Mouse (Mus musculus) gonadal fat pad, adult 2 months (tissue): Measurements from ENCODE around the gene Abcd2. TPM values are rescaled to one million over a fixed set of nuclear protein-coding genes. Genes with fewer than 3 reads are reported as not detected.

Source experiments
- DNase-seq: peaks from one replicate; pipeline ENCODE4 v3.0.0-alpha.2; 2012; ENCODE audit warnings: low read depth
- polyA plus RNA-seq: library from polyadenylated mRNA; depleted of rRNA; stranded (reverse); fragments of >200 nt; gene quantifications from 2 replicates; pipeline ENCODE4 v1.2.3, GENCODE M21; 2012; rRNA removed

Abcd2 gene
- polyA plus RNA-seq, 1 experiment = 67.7 TPM

GRCm38 (mm10) chr15:91163454-91163853 lies 28.1 kb downstream of the Abcd2 start:
- no peak for DNase-seq

DNA sequence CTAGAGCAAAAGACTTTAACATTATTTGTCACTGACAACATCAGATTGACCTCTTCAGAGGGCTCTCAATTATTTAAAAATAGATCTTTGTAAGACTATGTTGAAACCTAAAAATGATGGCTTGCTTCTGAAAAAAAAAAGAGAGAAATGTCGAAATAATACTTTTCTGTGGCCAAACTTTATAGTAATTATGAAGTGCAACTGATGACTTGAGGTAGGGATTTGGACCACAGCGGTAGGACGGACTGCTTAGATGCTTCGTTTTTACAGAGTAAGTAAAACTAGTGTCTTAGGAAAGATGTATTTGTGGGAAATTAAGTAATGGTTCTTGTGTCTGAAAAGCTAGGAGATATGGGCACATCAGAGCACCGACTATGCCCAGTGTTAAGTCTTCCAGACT lies 30.4 kb downstream of the Abcd2 start:
- no peak for DNase-seq

DNA sequence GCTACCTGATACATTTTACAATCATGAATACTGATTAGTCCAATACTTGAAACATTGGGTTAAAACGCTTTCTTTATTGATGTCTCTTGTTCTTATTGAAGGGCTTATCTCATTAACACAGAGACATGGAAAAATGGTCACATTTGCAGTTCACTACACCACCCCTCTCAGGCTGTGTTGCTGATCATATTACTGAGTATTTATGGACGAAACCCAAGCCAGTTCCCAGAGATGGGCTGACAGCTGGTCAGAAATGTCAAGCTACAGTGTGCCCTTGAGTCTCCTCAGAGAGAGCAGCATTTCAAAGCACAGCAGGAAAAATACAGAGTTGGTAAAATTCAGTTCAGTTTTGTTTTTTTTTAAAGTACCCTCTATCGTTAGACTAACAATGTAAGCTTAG lies 38.3 kb downstream of the Abcd2 start:
- no peak for DNase-seq

GRCm38 (mm10) chr15:91152592-91152991 lies 39.0 kb downstream of the Abcd2 start:
- no peak for DNase-seq

DNA sequence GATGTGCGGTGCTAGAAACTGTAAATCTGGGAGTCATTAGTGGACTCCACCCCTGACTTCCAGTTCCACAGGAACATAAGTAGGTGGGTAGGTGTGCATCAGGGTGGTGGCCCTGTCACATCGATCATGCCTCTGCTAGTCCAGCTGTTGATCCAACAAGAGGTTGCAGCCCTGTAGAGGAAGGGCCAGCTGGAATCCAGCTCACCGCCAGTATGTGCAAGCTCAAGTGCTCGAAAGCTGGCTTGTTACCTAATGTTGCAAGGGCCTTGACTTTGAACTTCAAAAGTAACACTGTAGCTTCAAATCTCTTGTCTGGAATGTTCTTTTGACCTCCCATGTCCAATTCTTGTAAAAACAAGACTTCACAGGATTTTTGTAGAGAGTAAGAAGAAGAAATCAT lies 67.0 kb downstream of the Abcd2 start:
- DNase-seq = no peak

GRCm38 (mm10) chr15:91112555-91113209 lies 78.9 kb downstream of the Abcd2 start:
- no peak for DNase-seq

DNA sequence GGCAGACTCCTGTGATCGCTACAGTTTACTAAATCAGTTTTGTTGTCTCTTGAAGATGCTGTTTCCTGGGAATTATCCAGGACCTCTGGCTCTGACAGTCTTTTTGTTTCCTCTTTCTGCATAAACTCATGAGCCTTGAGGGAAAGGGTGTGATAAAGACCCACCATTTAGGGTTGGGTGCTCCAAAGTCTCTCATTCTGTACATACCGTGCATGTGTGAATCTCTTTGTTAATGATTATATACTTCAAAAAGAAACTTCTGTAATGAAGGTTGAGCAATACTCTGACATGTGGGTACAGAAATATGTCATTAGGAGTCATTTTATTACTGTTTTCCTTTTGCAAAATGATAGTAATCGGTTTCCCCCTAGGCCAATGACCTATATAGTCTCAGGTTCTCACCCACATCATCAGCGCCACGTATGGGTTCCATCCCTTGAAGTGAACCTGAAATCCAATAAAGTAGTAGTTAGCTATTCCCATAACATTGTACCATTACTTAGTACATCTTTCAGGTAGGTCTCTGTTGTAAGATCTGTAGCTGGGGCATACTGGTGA lies 83.4 kb downstream of the Abcd2 start:
- no peak for DNase-seq

- no peak for DNase-seq
Measured at GRCm38 (mm10) chr15:91104934-91105333, 86.7 kb downstream of the Abcd2 start.

GRCm38 (mm10) chr15:91104276-91104675 lies 87.3 kb downstream of the Abcd2 start:
- DNase-seq = no peak

- no peak for DNase-seq
Measured at GRCm38 (mm10) chr15:91103814-91104213, 87.8 kb downstream of the Abcd2 start.

GRCm38 (mm10) chr15:91103305-91103704 lies 88.3 kb downstream of the Abcd2 start:
- no peak for DNase-seq

- no peak for DNase-seq
Measured at GRCm38 (mm10) chr15:91096606-91097005, 95.0 kb downstream of the Abcd2 start.

Other genes starting within 250 kb of the Abcd2 start
- 8.9 and 11.5 TPM in 2 replicates for gene Kif21a, start 141.9 kb downstream of the Abcd2 start, polyA plus RNA-seq
- gene CN725425, start 7.7 kb upstream of the Abcd2 start, polyA plus RNA-seq = not detected in 2 replicates